Mouse (Mus musculus): ENCODE data around the gene Ccdc9. TPM values are rescaled to one million over a fixed set of nuclear protein-coding genes. Genes with fewer than 3 reads are reported as not detected.
A peak's percentile ranks its signal among the peaks of the same experiment; 100 is the strongest.

Gene Ccdc9
- polyA plus RNA-seq, 1 experiment, result 52.2 TPM

GRCm38 (mm10) chr7:16313481-16314220 lies 27.1 kb upstream of the Ccdc9 start:
- peak overlapping the region; percentile 46 for H3K4me3 ChIP-seq (ENCODE audit: insufficient read depth, poor library complexity, severe bottlenecking)
- peak overlapping the region; percentile 93 for H3ac ChIP-seq (ENCODE audit: control insufficient read depth, insufficient read length, low read depth)
- no peaks in the 10 kb centered on the region for H3K36me3 ChIP-seq (ENCODE audit: control insufficient read depth, insufficient read depth)
- TF ChIP-seq MYOD1 (IDR thresholded peaks at IDR 0.05; ENCODE audit: control insufficient read depth, insufficient read length, low read depth), result no peak
- TF ChIP-seq CTCF (IDR thresholded peaks at IDR 0.05; ENCODE audit: control insufficient read depth, insufficient read depth, insufficient read length), result peak; percentile 76
- no peak for TF ChIP-seq CEBPB (IDR thresholded peaks at IDR 0.05; ENCODE audit: low read depth)
- TF ChIP-seq MAX (IDR thresholded peaks at IDR 0.05), result no peak
- TF ChIP-seq MYOG (IDR thresholded peaks at IDR 0.05; ENCODE audit: control insufficient read depth, extremely low read depth, insufficient read length), result no peak
- no peak for TF ChIP-seq USF1 (IDR thresholded peaks at IDR 0.05; ENCODE audit: low read depth)
- no peaks in the 10 kb centered on the region for H3K27me3 ChIP-seq (ENCODE audit: control insufficient read depth, insufficient read depth, insufficient read length)
- peaks cover 11% of the 10 kb centered on the region for H3K79me2 ChIP-seq (ENCODE audit: control insufficient read depth, insufficient read depth)
- no peaks in the 10 kb centered on the region for H3K79me3 ChIP-seq (ENCODE audit: low read depth)

- H3ac ChIP-seq (ENCODE audit: control insufficient read depth, insufficient read length, low read depth), result peak overlapping the region; percentile 73
- H3K36me3 ChIP-seq (ENCODE audit: control insufficient read depth, insufficient read depth), result no peaks in the 10 kb centered on the region
- H3K79me2 ChIP-seq (ENCODE audit: control insufficient read depth, insufficient read depth), result peaks cover 11% of the 10 kb centered on the region
- peak overlapping the region; percentile 46 for H3K4me3 ChIP-seq (ENCODE audit: insufficient read depth, poor library complexity, severe bottlenecking)
- TF ChIP-seq FOSL1 (IDR thresholded peaks at IDR 0.05; ENCODE audit: insufficient read depth, low read length, poor library complexity, severe bottlenecking), result no peak
- no peak for TF ChIP-seq MYOG (IDR thresholded peaks at IDR 0.05; ENCODE audit: control insufficient read depth, extremely low read depth, insufficient read length)
- no peak for TF ChIP-seq CTCF (IDR thresholded peaks at IDR 0.05; ENCODE audit: control insufficient read depth, insufficient read depth, insufficient read length)
- peak; percentile 36 for TF ChIP-seq USF1 (IDR thresholded peaks at IDR 0.05; ENCODE audit: low read depth)
- TF ChIP-seq MAX (IDR thresholded peaks at IDR 0.05), result peak; percentile 57
- no peaks in the 10 kb centered on the region for H3K27me3 ChIP-seq (ENCODE audit: control insufficient read depth, insufficient read depth, insufficient read length)
- no peaks in the 10 kb centered on the region for H3K79me3 ChIP-seq (ENCODE audit: low read depth)
Observed at GRCm38 (mm10) chr7:16312672-16313311, 26.2 kb upstream of the Ccdc9 start.

GRCm38 (mm10) chr7:16312011-16312671 lies 25.5 kb upstream of the Ccdc9 start:
- Histone ChIP-seq H3K4me3 (ENCODE audit: insufficient read depth, poor library complexity, severe bottlenecking) (peak overlapping the region; percentile 46), H3K36me3 (ENCODE audit: control insufficient read depth, insufficient read depth) (no peaks in the 10 kb centered on the region), H3ac (ENCODE audit: control insufficient read depth, insufficient read length, low read depth) (peak overlapping the region; percentile 73), H3K27me3 (ENCODE audit: control insufficient read depth, insufficient read depth, insufficient read length) (no peaks in the 10 kb centered on the region), H3K79me3 (ENCODE audit: low read depth) (no peaks in the 10 kb centered on the region), H3K79me2 (ENCODE audit: control insufficient read depth, insufficient read depth) (peaks cover 11% of the 10 kb centered on the region)
- TF ChIP-seq MAX (IDR thresholded peaks at IDR 0.05) (no peak), USF1 (IDR thresholded peaks at IDR 0.05; ENCODE audit: low read depth) (no peak), MYOG (IDR thresholded peaks at IDR 0.05; ENCODE audit: control insufficient read depth, extremely low read depth, insufficient read length) (no peak), CEBPB (IDR thresholded peaks at IDR 0.05; ENCODE audit: low read depth) (no peak), CTCF (IDR thresholded peaks at IDR 0.05; ENCODE audit: control insufficient read depth, insufficient read depth, insufficient read length) (no peak), MYOD1 (IDR thresholded peaks at IDR 0.05; ENCODE audit: control insufficient read depth, insufficient read length, low read depth) (no peak), FOSL1 (IDR thresholded peaks at IDR 0.05; ENCODE audit: insufficient read depth, low read length, poor library complexity, severe bottlenecking) (no peak)

- Histone ChIP-seq H3ac (ENCODE audit: control insufficient read depth, insufficient read length, low read depth) (peak overlapping the region; percentile 73), H3K4me3 (ENCODE audit: insufficient read depth, poor library complexity, severe bottlenecking) (peak overlapping the region; percentile 46), H3K36me3 (ENCODE audit: control insufficient read depth, insufficient read depth) (no peaks in the 10 kb centered on the region), H3K79me2 (ENCODE audit: control insufficient read depth, insufficient read depth) (peaks cover 11% of the 10 kb centered on the region), H3K27me3 (ENCODE audit: control insufficient read depth, insufficient read depth, insufficient read length) (no peaks in the 10 kb centered on the region), H3K79me3 (ENCODE audit: low read depth) (no peaks in the 10 kb centered on the region)
- TF ChIP-seq CTCF (IDR thresholded peaks at IDR 0.05; ENCODE audit: control insufficient read depth, insufficient read depth, insufficient read length), result no peak
Observed at GRCm38 (mm10) chr7:16311453-16312004, 24.9 kb upstream of the Ccdc9 start.

GRCm38 (mm10) chr7:16310521-16311452 lies 24.2 kb upstream of the Ccdc9 start:
- H3K79me3 ChIP-seq (ENCODE audit: low read depth), result no peaks in the 10 kb centered on the region
- H3K36me3 ChIP-seq (ENCODE audit: control insufficient read depth, insufficient read depth), result no peaks in the 10 kb centered on the region
- H3ac ChIP-seq (ENCODE audit: control insufficient read depth, insufficient read length, low read depth), result peak overlapping the region; percentile 12
- peak overlapping the region; percentile 46 for H3K4me3 ChIP-seq (ENCODE audit: insufficient read depth, poor library complexity, severe bottlenecking)
- no peak for TF ChIP-seq CEBPB (IDR thresholded peaks at IDR 0.05; ENCODE audit: low read depth)
- TF ChIP-seq USF1 (IDR thresholded peaks at IDR 0.05; ENCODE audit: low read depth), result peak; percentile 90
- H3K27me3 ChIP-seq (ENCODE audit: control insufficient read depth, insufficient read depth, insufficient read length), result no peaks in the 10 kb centered on the region
- H3K79me2 ChIP-seq (ENCODE audit: control insufficient read depth, insufficient read depth), result peaks cover 11% of the 10 kb centered on the region
